Mouse (Mus musculus) spleen, adult 2 months (tissue): Measurements from ENCODE around the gene Cnga3.

Experiments
- CTCF ChIP-seq: fragments of 200-500 bp; IDR thresholded peaks from 2 replicates; pipeline ENCODE4 v1.5.1; 2011; ENCODE audit warnings: mild to moderate bottlenecking, inconsistent platforms; ENCODE audit not compliant: insufficient read depth, insufficient read length, insufficient replicate concordance; ENCODE audit errors: extremely low read depth
- POLR2A ChIP-seq: fragments of 200-500 bp; IDR thresholded peaks from 2 replicates; pipeline ENCODE4 v1.6.1; 2011; ENCODE audit warnings: low read depth, low read length, inconsistent platforms

- TF ChIP-seq CTCF = no peak
- TF ChIP-seq POLR2A = no peak
These were observed 28.0 kb downstream of the Cnga3 start for GRCm38 (mm10) chr1:37242253-37242652.
